ENCODE assay signal across 9 mouse cellular contexts in genomic region chr7:99876345-99876744, GRCm38 (mm10). TPM values are rescaled to one million over a fixed set of nuclear protein-coding genes. Genes with fewer than 3 reads are reported as not detected.
DNase-seq lines count a peak whose midpoint lies in the region; ATAC-seq and TF ChIP-seq lines count a peak whose summit lies in the region.
"Had no signal": no experiment of that assay in that cellular context is flagged by ENCODE, and none has a peak within 500 bp of the region (broad histone marks: within the 10 kb centered on the region; RNA-seq: fewer than 3 reads in every experiment).

No protein-coding gene starts in this region.

- ATAC-seq in heart, embryonic 13.5 days (ENCODE audit: extremely low read depth, insufficient number of reproducible peaks, low FRiP score, low TSS enrichment) = no peak
- ATAC-seq in lung, postnatal 0 days = peak; percentile 62; the same call in 1 of the 2 replicates

- H3K9me3 ChIP-seq in ES-E14 (ENCODE audit: control insufficient read depth, insufficient read depth, low read depth, low read length) = no peaks in the 10 kb centered on the region
- H3K9me3 ChIP-seq in heart, embryonic 13.5 days = no peaks in the 10 kb centered on the region
- H3K9me3 ChIP-seq in lung, postnatal 0 days (ENCODE audit: low read length) = no peaks in the 10 kb centered on the region
- H3K9me3 ChIP-seq: midbrain, embryonic 12.5 days had no signal

- no peaks in the 10 kb centered on the region for H3K36me3 ChIP-seq in ES-E14 (ENCODE audit: control insufficient read depth, insufficient read depth, low read length, poor library complexity, severe bottlenecking)
- no peaks in the 10 kb centered on the region for H3K36me3 ChIP-seq in heart, embryonic 13.5 days
- H3K36me3 ChIP-seq in lung, postnatal 0 days (ENCODE audit: insufficient read depth, low read length) = no peaks in the 10 kb centered on the region
- H3K36me3 ChIP-seq: midbrain, embryonic 12.5 days had no signal

- 0% methylated on average over 3 of the region's 3 CpGs for WGBS in heart, embryonic 13.5 days
- 0% methylated on average over 3 of the region's 3 CpGs for WGBS in lung, postnatal 0 days

- TF ChIP-seq CTCF in embryonic fibroblast, embryonic 13.5 days (IDR thresholded peaks at IDR 0.05; ENCODE audit: borderline replicate concordance, insufficient read depth, low read length) = peak; percentile 89
- TF ChIP-seq CTCF in lung, postnatal 0 days (IDR thresholded peaks at IDR 0.05) = peak; percentile 94

- no peak for TF ChIP-seq POLR2A in embryonic fibroblast, embryonic 13.5 days (IDR thresholded peaks at IDR 0.05; ENCODE audit: low read depth, low read length)

- no peak for TF ChIP-seq EP300 in lung, postnatal 0 days (IDR thresholded peaks at IDR 0.05)

- H3K4me2 ChIP-seq in heart, embryonic 13.5 days = no peak overlapping the region
- H3K4me2 ChIP-seq in lung, postnatal 0 days (replicated peaks; ENCODE audit: low read depth, low read length) = no peak overlapping the region
- H3K4me2 ChIP-seq: midbrain, embryonic 12.5 days had no signal

- no peak overlapping the region for H3K4me3 ChIP-seq in ES-E14 (ENCODE audit: insufficient read depth in 1 of 2, low read depth in 1 of 2, low read length in 2 of 2, poor library complexity in 1 of 2, severe bottlenecking in 1 of 2)
- H3K4me3 ChIP-seq in embryonic fibroblast, embryonic 13.5 days (ENCODE audit: insufficient read depth, low read length) = no peak overlapping the region
- H3K4me3 ChIP-seq in heart, embryonic 13.5 days = no peak overlapping the region
- no peak overlapping the region for H3K4me3 ChIP-seq in lung, postnatal 0 days (ENCODE audit: low read depth, low read length)
- H3K4me3 ChIP-seq: midbrain, embryonic 12.5 days had no signal

- no peak overlapping the region for H3K27ac ChIP-seq in ES-E14 (ENCODE audit: insufficient read depth, low read depth, low read length, poor library complexity, severe bottlenecking)
- no peak overlapping the region for H3K27ac ChIP-seq in embryonic fibroblast, embryonic 13.5 days (ENCODE audit: insufficient read depth, low read length)
- no peak overlapping the region for H3K27ac ChIP-seq in heart, embryonic 13.5 days (replicated peaks)
- no peak overlapping the region for H3K27ac ChIP-seq in lung, postnatal 0 days (ENCODE audit: low read length)
- H3K27ac ChIP-seq: midbrain, embryonic 12.5 days had no signal

- H3K9ac ChIP-seq in ES-E14 (ENCODE audit: insufficient read depth, low read depth, low read length, poor library complexity, severe bottlenecking) = no peak overlapping the region
- 0 out of 2 replicates have a peak overlapping the region, but pooled peaks have one; percentile 9 for H3K9ac ChIP-seq in heart, embryonic 13.5 days
- H3K9ac ChIP-seq in lung, postnatal 0 days (replicated peaks; ENCODE audit: low read depth) = no peak overlapping the region
- H3K9ac ChIP-seq: midbrain, embryonic 12.5 days had no signal

- in situ Hi-C loops in ES-E14 (cut with MboI; ENCODE audit: low sequenced_read_pairs in 2 of 2, unreplicated experiment in 2 of 2) = no loop called here

- H3K27me3 ChIP-seq in heart, embryonic 13.5 days (replicated peaks) = 0 out of 2 replicates have a peak, but pooled peaks cover 15% of the 10 kb centered on the region
- no peaks in the 10 kb centered on the region for H3K27me3 ChIP-seq in lung, postnatal 0 days (replicated peaks; ENCODE audit: insufficient read depth, low read length)
- H3K27me3 ChIP-seq: midbrain, embryonic 12.5 days had no signal

- peak; percentile 70 for DNase-seq in ES-E14 (ENCODE audit: low read depth, low spot score)
- DNase-seq in brain, adult 2 months (ENCODE audit: low read depth, low spot score) = peak; percentile 93
- peak; percentile 94 for DNase-seq in layer of hippocampus, adult 11-12 months (ENCODE audit: low spot score)
- peak; percentile 86 for DNase-seq in lung, postnatal 0 days (ENCODE audit: low spot score)
- DNase-seq in retina, embryonic 14.5 days (ENCODE audit: low spot score) = peak; percentile 96
- peak; percentile 83 to 87 for DNase-seq in thymus, postnatal 36 days

- no peaks in the 10 kb centered on the region for H3K4me1 ChIP-seq in ES-E14 (ENCODE audit: control insufficient read depth in 2 of 2, insufficient read depth in 2 of 2, low read length in 2 of 2, poor library complexity in 1 of 2)
- no peaks in the 10 kb centered on the region for H3K4me1 ChIP-seq in embryonic fibroblast, embryonic 13.5 days (ENCODE audit: control insufficient read depth, insufficient read depth, low read length)
- H3K4me1 ChIP-seq in heart, embryonic 13.5 days = peaks cover 20% of the 10 kb centered on the region
- 0 out of 2 replicates have a peak, but pooled peaks cover 2% of the 10 kb centered on the region for H3K4me1 ChIP-seq in lung, postnatal 0 days (ENCODE audit: insufficient read depth, low read depth, low read length)
- H3K4me1 ChIP-seq: midbrain, embryonic 12.5 days had no signal

TF ChIP-seq in ES-E14, 5 proteins besides CTCF, POLR2A, EP300 and RAD21:
- TF ChIP-seq ZC3H11A (IDR thresholded peaks at IDR 0.05; ENCODE audit: borderline replicate concordance, low read depth, low read length) (peak; percentile 66; the same call in 1 of the 2 replicates), CHD2 (IDR thresholded peaks at IDR 0.05; ENCODE audit: low read depth, low read length) (no peak)

RNA-seq across cellular contexts. Expression of gene Spcs2, which starts 13.1 kb away (rescaled TPM):
- 247 and 260 TPM in 2 replicates for total RNA-seq in ES-E14 (2012; rRNA removed)
- 132 and 168 TPM in 2 replicates for polyA plus RNA-seq in embryonic fibroblast, embryonic 13.5 days (2011; ENCODE audit: insufficient read length, low read depth, missing spikeins)
- polyA plus RNA-seq in heart, embryonic 13.5 days (2015; fragmentation: Nextera tagmentation; extraction: Ambion mirVana) = 187 and 211 TPM in 2 replicates
- polyA plus RNA-seq in lung, postnatal 0 days (2015; fragmentation: Nextera tagmentation; extraction: Ambion mirVana) = 318 and 342 TPM in 2 replicates

RNA-seq across cellular contexts. Expression of gene Xrra1, which starts 17.4 kb away (rescaled TPM):
- total RNA-seq in ES-E14 (2012; rRNA removed) = 0.40 and 0.74 TPM in 2 replicates
- 0.27 and 0.81 TPM in 2 replicates for polyA plus RNA-seq in embryonic fibroblast, embryonic 13.5 days (2011; ENCODE audit: insufficient read length, low read depth, missing spikeins)
- polyA plus RNA-seq in heart, embryonic 13.5 days (2015; fragmentation: Nextera tagmentation; extraction: Ambion mirVana) = 0.15 and 0.18 TPM in 2 replicates
- polyA plus RNA-seq in lung, postnatal 0 days (2015; fragmentation: Nextera tagmentation; extraction: Ambion mirVana) = 1.1 and 1.3 TPM in 2 replicates

RNA-seq across cellular contexts. Expression of gene Neu3, which starts 48.1 kb away (rescaled TPM):
- total RNA-seq in ES-E14 (2012; rRNA removed) = 2.2 and 2.4 TPM in 2 replicates
- 1.9 and 2.3 TPM in 2 replicates for polyA plus RNA-seq in embryonic fibroblast, embryonic 13.5 days (2011; ENCODE audit: insufficient read length, low read depth, missing spikeins)
- polyA plus RNA-seq in heart, embryonic 13.5 days (2015; fragmentation: Nextera tagmentation; extraction: Ambion mirVana) = 3.1 and 3.9 TPM in 2 replicates
- polyA plus RNA-seq in lung, postnatal 0 days (2015; fragmentation: Nextera tagmentation; extraction: Ambion mirVana) = 5.8 and 7.6 TPM in 2 replicates
